Mouse (Mus musculus) thymus, adult 2 months (tissue): ENCODE data around the gene Bpifa1.

Experiments used
- CTCF ChIP-seq: fragments of 200-500 bp; IDR thresholded peaks from 2 replicates; pipeline ENCODE4 v1.5.1; 2012; ENCODE audit warnings: mild to moderate bottlenecking, control low read depth, low read length, moderate library complexity, borderline replicate concordance; ENCODE audit not compliant: control insufficient read depth, poor library complexity, insufficient read depth; ENCODE audit errors: extremely low read depth
- POLR2A ChIP-seq: fragments of 200-500 bp; IDR thresholded peaks from 2 replicates; pipeline ENCODE4 v1.6.1; 2012; ENCODE audit warnings: mild to moderate bottlenecking, low read length, control low read depth, moderate library complexity; ENCODE audit not compliant: control insufficient read depth, poor library complexity, insufficient read depth; ENCODE audit errors: extremely low read depth

DNA sequence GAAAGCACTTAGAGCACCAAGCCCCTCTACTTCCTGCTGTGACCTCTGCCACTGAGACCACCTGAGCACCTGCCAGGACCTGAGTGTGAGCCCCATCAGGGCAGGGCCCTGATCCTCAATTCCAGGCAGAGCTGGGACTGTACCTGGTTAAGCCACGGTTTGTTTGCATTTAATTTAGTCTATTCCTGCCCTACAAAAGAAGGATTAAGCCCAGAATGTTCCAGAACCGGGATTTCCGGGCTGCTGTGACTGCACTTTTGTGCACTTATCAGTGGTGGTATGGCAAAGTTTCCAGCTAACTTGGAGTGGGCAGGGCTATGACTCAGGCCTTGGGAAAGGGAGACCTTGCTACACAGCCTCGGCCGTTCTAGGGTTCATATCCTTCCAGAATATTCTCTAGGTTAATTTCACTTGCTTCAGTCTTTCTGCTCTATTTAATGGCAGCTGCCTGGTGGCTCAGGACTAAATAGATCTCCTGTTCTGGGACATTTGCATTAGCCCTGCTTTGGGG is 51.4 kb downstream of the Bpifa1 start:
- TF ChIP-seq CTCF (no peak), POLR2A (no peak)
